Mouse (Mus musculus) thymus, adult 2 months (tissue): ENCODE measurements around the gene Fam208b.

Experiments used
- CTCF ChIP-seq: fragments of 200-500 bp; IDR thresholded peaks from 2 replicates; pipeline ENCODE4 v1.5.1; 2012; ENCODE audit warnings: mild to moderate bottlenecking, control low read depth, low read length, moderate library complexity, borderline replicate concordance; ENCODE audit not compliant: control insufficient read depth, poor library complexity, insufficient read depth; ENCODE audit errors: extremely low read depth
- POLR2A ChIP-seq: fragments of 200-500 bp; IDR thresholded peaks from 2 replicates; pipeline ENCODE4 v1.6.1; 2012; ENCODE audit warnings: mild to moderate bottlenecking, low read length, control low read depth, moderate library complexity; ENCODE audit not compliant: control insufficient read depth, poor library complexity, insufficient read depth; ENCODE audit errors: extremely low read depth

- TF ChIP-seq POLR2A (no peak), CTCF (peak; percentile 63; the same call in 1 of the 2 replicates)
Observed at GRCm38 (mm10) chr13:3642049-3642448, 31.1 kb upstream of the Fam208b start.
